Mouse (Mus musculus) adipose tissue, adult 10 weeks (tissue): Measurements from ENCODE around the gene Mboat7. TPM values are rescaled to one million over a fixed set of nuclear protein-coding genes. Genes with fewer than 3 reads are reported as not detected.

Experiments used
- polyA plus RNA-seq: library from polyadenylated mRNA; stranded (reverse); fragments of 350-450 nt; fragmentation: Illumina TruSeq; extraction: RNeasy Lipid Tissue Mini Kit (QIAGEN cat#74804); gene quantifications from one replicate; pipeline ENCODE4 v1.2.3, GENCODE M21; 2014; ENCODE audit warnings: low read depth, low replicate concordance

Mboat7 gene
- polyA plus RNA-seq = 43.0 TPM

DNA sequence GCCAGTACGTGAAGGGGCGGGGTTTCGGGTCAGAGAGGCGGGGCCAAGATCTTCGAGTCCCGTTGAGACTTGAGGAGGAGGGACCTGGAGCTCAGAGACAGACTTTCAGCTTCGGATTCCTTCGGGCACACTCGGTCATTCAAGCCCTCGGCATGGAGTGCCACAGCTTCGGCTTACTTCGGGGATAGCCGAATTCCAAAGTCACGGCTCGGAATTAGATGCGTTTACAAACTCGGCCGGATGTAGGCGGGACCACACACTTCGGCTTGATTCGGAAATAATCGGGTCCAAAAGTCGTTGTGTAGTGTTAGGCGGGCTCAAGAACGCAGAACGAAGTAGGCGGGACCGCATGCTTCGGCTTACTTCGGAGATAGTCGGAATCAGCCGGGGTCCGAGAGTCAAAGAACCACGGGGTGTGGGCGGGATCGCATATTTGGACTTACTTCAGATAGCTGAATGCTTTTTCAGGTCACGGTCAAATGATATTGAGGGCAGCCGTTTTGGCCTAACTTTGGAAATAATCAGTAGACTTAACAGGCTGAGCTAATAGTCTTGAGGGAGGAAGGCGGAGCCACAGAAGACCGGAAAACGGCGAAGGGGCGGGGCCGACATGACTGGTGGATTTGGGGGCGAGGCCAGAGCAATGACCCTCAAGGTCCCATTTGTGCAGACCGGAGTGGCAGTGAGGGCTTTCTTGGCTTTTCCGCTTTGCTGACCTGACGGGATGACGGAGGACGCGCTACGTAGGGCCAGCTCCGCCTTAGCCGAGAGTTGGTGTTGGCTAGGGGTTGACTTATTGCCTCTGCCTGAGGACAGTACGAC is at the start of gene Mboat7:
TSS of gene Mboat7 (minus strand) at position 537 of the 822 bp plus-strand sequence.

GRCm38 (mm10) chr7:3720268-3720667 is 26.9 kb upstream of the Mboat7 start, which contains the start of gene Pirb:
Gene Pirb, minus strand, starts transcription at chr7:3720391.

GRCm38 (mm10) chr7:3703879-3704441 is 10.6 kb upstream of the Mboat7 start, which contains the start of gene Rps9:
Gene Rps9, plus strand, starts transcription at chr7:3703993.

DNA sequence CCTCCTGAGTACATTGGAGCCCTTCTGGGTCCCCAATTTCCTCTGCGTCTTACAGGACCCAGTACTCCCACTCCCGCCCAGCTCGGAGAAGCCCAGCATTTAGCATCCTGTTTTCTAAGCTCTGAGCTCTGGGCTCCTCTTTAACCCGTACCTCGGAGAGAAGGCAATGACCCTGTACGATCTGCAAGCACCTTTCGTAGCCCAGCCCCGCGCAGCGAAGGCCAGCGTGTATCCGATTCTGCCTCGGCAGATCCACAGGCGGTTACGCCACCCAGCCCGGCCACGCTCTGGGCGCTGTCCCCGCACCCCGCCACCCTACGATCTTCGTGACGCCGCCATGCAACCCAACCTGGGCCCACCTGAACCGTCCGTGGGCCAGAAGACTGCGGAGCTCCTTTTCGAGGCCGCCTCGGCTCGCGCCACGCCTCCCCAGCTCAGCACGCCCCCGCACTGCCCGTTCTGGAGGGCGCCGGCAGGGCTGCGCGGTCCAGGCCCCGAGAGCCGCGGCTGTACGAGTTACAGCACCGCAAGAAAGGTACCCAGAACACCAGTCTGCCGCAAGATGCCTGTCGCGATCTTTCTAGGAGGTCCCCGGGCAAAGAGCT is 839 bp downstream of the Mboat7 start, which contains the start of gene Tsen34:
TSS of gene Tsen34 (plus strand) at position 482 of the 605 bp plus-strand sequence.

GRCm38 (mm10) chr7:3677342-3677741 is 16.0 kb downstream of the Mboat7 start, which contains the start of gene Tmc4:
Gene Tmc4, minus strand, starts transcription at chr7:3677553.

GRCm38 (mm10) chr7:3665215-3666114 is 27.9 kb downstream of the Mboat7 start, which contains the start of gene Leng1:
Gene Leng1, minus strand, starts transcription at chr7:3665840.

DNA sequence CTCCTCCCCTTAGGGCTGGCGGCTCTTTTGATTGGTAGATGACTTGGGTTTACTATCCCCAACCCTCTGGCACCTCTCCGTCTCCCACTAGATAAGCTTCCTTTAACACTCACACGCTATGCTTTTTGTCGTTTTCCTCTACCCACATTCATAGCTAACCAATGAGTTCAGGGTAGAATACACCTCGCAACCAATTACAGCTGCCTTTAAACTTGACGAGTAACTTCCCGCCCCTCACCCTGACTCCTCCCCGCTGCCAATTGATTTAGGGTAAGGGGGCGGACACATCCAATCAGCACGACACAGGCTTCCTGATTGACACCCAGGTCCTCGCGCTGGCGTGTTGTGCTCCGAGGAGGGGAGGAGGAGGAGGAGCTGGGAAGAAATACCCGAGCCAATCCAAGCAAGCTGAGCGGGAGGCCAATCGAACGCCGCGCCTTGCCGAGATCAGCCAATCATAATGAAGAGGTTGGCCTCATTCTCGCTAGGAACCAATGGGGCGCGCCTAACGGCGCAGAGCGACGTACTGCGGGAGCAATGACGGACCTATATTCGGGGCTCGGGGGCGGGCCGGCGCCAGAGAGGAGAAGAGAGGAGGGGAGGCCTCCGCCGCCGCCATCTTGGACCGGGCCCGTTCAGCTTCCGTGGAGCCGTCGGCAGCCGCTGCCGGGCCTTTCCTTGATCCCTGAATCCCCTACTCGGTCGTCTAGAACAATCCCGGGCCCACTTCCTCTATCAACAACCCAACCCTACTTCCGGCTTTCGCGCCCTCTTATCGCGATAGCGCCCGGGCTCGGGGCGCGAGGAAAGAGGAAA is 48.4 kb downstream of the Mboat7 start, which contains the start of gene Cnot3:
TSS of gene Cnot3 (plus strand) at position 597 of the 816 bp plus-strand sequence.

DNA sequence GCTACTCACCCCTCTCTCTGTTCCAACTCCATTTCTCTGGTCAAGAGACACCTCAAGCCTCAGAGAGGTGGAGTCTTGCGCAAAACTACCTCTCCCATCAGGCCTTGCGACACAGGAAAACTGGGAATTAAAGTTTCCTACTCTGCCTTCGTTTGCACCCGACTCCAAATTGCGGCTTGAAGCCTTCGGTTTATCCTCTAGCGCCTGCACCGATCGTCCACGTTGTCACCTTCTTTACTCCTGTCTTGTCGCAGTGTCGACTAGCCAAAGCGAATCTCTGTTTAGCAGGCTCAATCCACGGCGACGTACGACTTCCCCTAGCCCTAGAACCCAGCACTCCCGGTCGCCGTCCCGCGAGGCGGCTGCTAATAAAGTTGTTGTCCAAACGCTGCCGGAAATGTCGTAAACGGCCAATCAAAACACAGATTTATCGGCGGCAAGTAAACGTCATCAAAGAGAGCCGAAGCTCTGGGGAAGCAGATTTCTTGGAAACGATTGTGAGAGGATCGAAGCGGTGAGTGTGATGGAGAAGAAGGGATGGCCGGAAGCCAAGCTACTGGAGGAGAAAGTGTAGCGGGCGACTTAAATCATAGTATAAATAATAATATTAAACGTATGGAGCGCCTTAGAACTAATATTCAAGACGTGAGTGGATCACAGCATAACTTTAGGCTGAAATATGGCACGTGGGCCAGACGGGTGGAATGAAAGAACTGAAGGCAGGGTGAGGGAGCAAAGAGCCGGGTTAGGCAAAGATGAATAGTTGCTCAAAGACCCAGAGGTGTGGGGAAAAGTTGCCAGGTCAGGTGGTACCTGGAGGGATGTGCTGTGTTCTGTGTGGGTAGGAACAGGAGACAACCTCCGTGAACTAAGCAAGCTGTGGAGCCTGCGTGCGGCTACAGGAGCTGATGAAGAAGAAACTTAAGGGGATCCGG is 63.5 kb downstream of the Mboat7 start, which contains the start of the genes Tfpt and Prpf31:
TSS of gene Tfpt (minus strand) at position 387 of the 935 bp plus-strand sequence.
TSS of gene Prpf31 (plus strand) at position 443 of the 935 bp plus-strand sequence.

Other genes with a start within 250 kb of the Mboat7 start
- 0.21 TPM for gene Tarm1, start 190.9 kb downstream of the Mboat7 start, polyA plus RNA-seq
- gene Oscar, start 77.4 kb downstream of the Mboat7 start, polyA plus RNA-seq = not detected
- 354 TPM for gene Ndufa3, start 76.2 kb downstream of the Mboat7 start, polyA plus RNA-seq
- gene Tfpt, start 63.6 kb downstream of the Mboat7 start, polyA plus RNA-seq = 19.6 TPM
- gene Prpf31, start 63.5 kb downstream of the Mboat7 start, polyA plus RNA-seq = 35.7 TPM
- 38.7 TPM for gene Cnot3, start 48.3 kb downstream of the Mboat7 start, polyA plus RNA-seq
- gene Leng1, start 27.7 kb downstream of the Mboat7 start, polyA plus RNA-seq = 11.7 TPM
- 78.8 TPM for gene Tmc4, start 16.0 kb downstream of the Mboat7 start, polyA plus RNA-seq
- gene Tsen34, start 660 bp downstream of the Mboat7 start, polyA plus RNA-seq = 63.6 TPM
- gene Rps9, start 10.5 kb upstream of the Mboat7 start, polyA plus RNA-seq = 1,770 TPM
- gene Pirb, start 26.9 kb upstream of the Mboat7 start, polyA plus RNA-seq = 11.8 TPM
- 0.19 TPM for gene Gm15448, start 132.2 kb upstream of the Mboat7 start, polyA plus RNA-seq
- gene Pira2, start 151.5 kb upstream of the Mboat7 start, polyA plus RNA-seq = 1.2 TPM
- gene Gm14548, start 204.6 kb upstream of the Mboat7 start, polyA plus RNA-seq = 1.1 TPM
- 1.6 TPM for gene Lilra6, start 222.0 kb upstream of the Mboat7 start, polyA plus RNA-seq